Mouse (Mus musculus): ENCODE data around the gene Vmn2r111. TPM values are rescaled to one million over a fixed set of nuclear protein-coding genes. Genes with fewer than 3 reads are reported as not detected.
"Not testable (repeated sequence)": the region's sequence is repeated elsewhere in the genome, so short reads cannot be mapped to it uniquely, and the experiment has no call there.

The Vmn2r111 gene
- polyA plus RNA-seq (2012; fragmentation: generic; extraction: Trizol), result not detected
- long read RNA-seq, experiment 1, result 0 reads
- long read RNA-seq, experiment 2, result 0 reads

GRCm38 (mm10) chr17:22573382-22573781 lies at the start of gene Vmn2r111:
Gene Vmn2r111, minus strand, starts transcription at chr17:22573482.
- H3K36me3 ChIP-seq (ENCODE audit: control insufficient read depth, insufficient read depth); H3K27me3 ChIP-seq (ENCODE audit: control insufficient read depth, insufficient read depth, insufficient read length); H3K79me2 ChIP-seq (ENCODE audit: control insufficient read depth, insufficient read depth); H3K4me3 ChIP-seq (ENCODE audit: insufficient read depth, poor library complexity, severe bottlenecking); H3ac ChIP-seq (ENCODE audit: control insufficient read depth, insufficient read length, low read depth); H3K79me3 ChIP-seq (ENCODE audit: low read depth): not testable (repeated sequence)

- H3ac ChIP-seq (ENCODE audit: control insufficient read depth, insufficient read length, low read depth); H3K36me3 ChIP-seq (ENCODE audit: control insufficient read depth, insufficient read depth); H3K4me3 ChIP-seq (ENCODE audit: insufficient read depth, poor library complexity, severe bottlenecking); H3K79me3 ChIP-seq (ENCODE audit: low read depth); H3K79me2 ChIP-seq (ENCODE audit: control insufficient read depth, insufficient read depth); H3K27me3 ChIP-seq (ENCODE audit: control insufficient read depth, insufficient read depth, insufficient read length): not testable (repeated sequence)
Observed at GRCm38 (mm10) chr17:22600651-22601050, 27.4 kb upstream of the Vmn2r111 start, which contains the start of gene Vmn2r112. Gene Vmn2r112, plus strand, starts transcription at chr17:22600951.

GRCm38 (mm10) chr17:22520467-22520866 lies 52.8 kb downstream of the Vmn2r111 start:
- H3K27me3 ChIP-seq (ENCODE audit: control insufficient read depth, insufficient read depth, insufficient read length); H3K36me3 ChIP-seq (ENCODE audit: control insufficient read depth, insufficient read depth); H3ac ChIP-seq (ENCODE audit: control insufficient read depth, insufficient read length, low read depth); H3K79me2 ChIP-seq (ENCODE audit: control insufficient read depth, insufficient read depth); H3K4me3 ChIP-seq (ENCODE audit: insufficient read depth, poor library complexity, severe bottlenecking); H3K79me3 ChIP-seq (ENCODE audit: low read depth): not testable (repeated sequence)

- not testable (repeated sequence) for H3K4me3 ChIP-seq (ENCODE audit: insufficient read depth, poor library complexity, severe bottlenecking); H3K79me2 ChIP-seq (ENCODE audit: control insufficient read depth, insufficient read depth); H3K36me3 ChIP-seq (ENCODE audit: control insufficient read depth, insufficient read depth); H3K79me3 ChIP-seq (ENCODE audit: low read depth); H3ac ChIP-seq (ENCODE audit: control insufficient read depth, insufficient read length, low read depth); H3K27me3 ChIP-seq (ENCODE audit: control insufficient read depth, insufficient read depth, insufficient read length)
Observed at GRCm38 (mm10) chr17:22520037-22520436, 53.2 kb downstream of the Vmn2r111 start.

GRCm38 (mm10) chr17:22497120-22497519 lies 76.2 kb downstream of the Vmn2r111 start:
- Histone ChIP-seq H3K36me3 (ENCODE audit: control insufficient read depth, insufficient read depth) (no peaks in the 10 kb centered on the region), H3K4me3 (ENCODE audit: insufficient read depth, poor library complexity, severe bottlenecking) (no peak overlapping the region), H3K27me3 (ENCODE audit: control insufficient read depth, insufficient read depth, insufficient read length) (no peaks in the 10 kb centered on the region), H3K79me2 (ENCODE audit: control insufficient read depth, insufficient read depth) (no peaks in the 10 kb centered on the region), H3ac (ENCODE audit: control insufficient read depth, insufficient read length, low read depth) (no peak overlapping the region), H3K79me3 (ENCODE audit: low read depth) (no peaks in the 10 kb centered on the region)
- TF ChIP-seq MYOG (IDR thresholded peaks at IDR 0.05; ENCODE audit: control insufficient read depth, extremely low read depth, insufficient read length) (no peak), CEBPB (IDR thresholded peaks at IDR 0.05; ENCODE audit: low read depth) (no peak), USF1 (IDR thresholded peaks at IDR 0.05; ENCODE audit: low read depth) (no peak), FOSL1 (IDR thresholded peaks at IDR 0.05; ENCODE audit: insufficient read depth, low read length, poor library complexity, severe bottlenecking) (no peak), MYOD1 (IDR thresholded peaks at IDR 0.05; ENCODE audit: control insufficient read depth, insufficient read length, low read depth) (no peak), MAX (IDR thresholded peaks at IDR 0.05) (no peak), CTCF (IDR thresholded peaks at IDR 0.05; ENCODE audit: control insufficient read depth, insufficient read depth, insufficient read length) (no peak)

Other genes starting within 250 kb of the Vmn2r111 start
- 1.8 TPM for gene Zfp944, start 212.1 kb downstream of the Vmn2r111 start, polyA plus RNA-seq (2012; fragmentation: generic; extraction: Trizol)
- 0.78 TPM for gene Zfp758, start 212.0 kb downstream of the Vmn2r111 start, polyA plus RNA-seq (2012; fragmentation: generic; extraction: Trizol)
- gene Zfp946, start 149.3 kb downstream of the Vmn2r111 start, polyA plus RNA-seq (2012; fragmentation: generic; extraction: Trizol), result 1.1 TPM
- not detected for gene Vmn2r112, start 27.5 kb upstream of the Vmn2r111 start, polyA plus RNA-seq (2012; fragmentation: generic; extraction: Trizol)

Measured in C2C12 (cell line).